Mouse (Mus musculus): Measurements from ENCODE around the gene Cox19.

DNA sequence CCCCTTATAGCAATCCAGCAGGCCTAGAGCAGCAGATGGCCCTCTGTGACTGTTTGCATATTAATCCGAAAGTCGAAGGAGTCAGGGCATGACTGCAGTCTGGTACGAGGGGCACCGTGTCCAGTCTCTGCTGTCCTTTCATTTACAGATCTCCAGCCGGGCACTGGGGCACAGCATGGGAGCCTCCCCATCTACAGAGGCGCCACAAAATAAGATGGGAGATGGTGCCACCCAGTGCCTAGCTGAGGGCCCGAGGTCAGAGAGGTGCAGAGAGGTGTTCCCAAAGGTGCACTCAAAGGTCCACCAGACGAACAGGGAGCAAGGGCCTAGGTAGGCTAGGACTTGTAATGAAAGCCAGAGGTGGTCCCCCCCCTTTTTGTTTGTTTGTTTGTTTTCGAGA is 32.0 kb upstream of the Cox19 start:
- TF ChIP-seq CTCF (IDR thresholded peaks at IDR 0.05; ENCODE audit: low read depth) (no peak), EP300 (IDR thresholded peaks at IDR 0.05; ENCODE audit: low read depth) (no peak)

Data from heart, postnatal 0 days (tissue).